Mouse (Mus musculus): ENCODE data around the gene Sucla2. TPM values are rescaled to one million over a fixed set of nuclear protein-coding genes. Genes with fewer than 3 reads are reported as not detected.

Gene Sucla2
- 791 TPM for polyA plus RNA-seq (2014; fragmentation: Illumina TruSeq; extraction: RNeasy Lipid Tissue Mini Kit (QIAGEN cat#74804); ENCODE audit: low read depth, low replicate concordance)

GRCm38 (mm10) chr14:73524766-73525448 lies at the start of gene Sucla2:
Gene Sucla2 (plus strand): TSS chr14:73525319.

GRCm38 (mm10) chr14:73509765-73510423 lies 15.2 kb upstream of the Sucla2 start, which contains the start of gene Med4:
Gene Med4 (plus strand): TSS chr14:73510025.

GRCm38 (mm10) chr14:73548051-73548450 lies 22.9 kb downstream of the Sucla2 start, which contains the start of gene Nudt15:
Gene Nudt15 (minus strand): TSS chr14:73548242.

Other genes starting within 250 kb of the Sucla2 start
- 15.7 TPM for gene Rb1, start 199.5 kb upstream of the Sucla2 start, polyA plus RNA-seq (2014; fragmentation: Illumina TruSeq; extraction: RNeasy Lipid Tissue Mini Kit (QIAGEN cat#74804); ENCODE audit: low read depth, low replicate concordance)
- gene Itm2b, start 140.0 kb upstream of the Sucla2 start, polyA plus RNA-seq (2014; fragmentation: Illumina TruSeq; extraction: RNeasy Lipid Tissue Mini Kit (QIAGEN cat#74804); ENCODE audit: low read depth, low replicate concordance): 957 TPM
- 41.1 TPM for gene Med4, start 15.3 kb upstream of the Sucla2 start, polyA plus RNA-seq (2014; fragmentation: Illumina TruSeq; extraction: RNeasy Lipid Tissue Mini Kit (QIAGEN cat#74804); ENCODE audit: low read depth, low replicate concordance)
- 6.5 TPM for gene Nudt15, start 22.9 kb downstream of the Sucla2 start, polyA plus RNA-seq (2014; fragmentation: Illumina TruSeq; extraction: RNeasy Lipid Tissue Mini Kit (QIAGEN cat#74804); ENCODE audit: low read depth, low replicate concordance)
- not detected for gene Gm21750, start 135.9 kb downstream of the Sucla2 start, polyA plus RNA-seq (2014; fragmentation: Illumina TruSeq; extraction: RNeasy Lipid Tissue Mini Kit (QIAGEN cat#74804); ENCODE audit: low read depth, low replicate concordance)